Mouse (Mus musculus) bone marrow, adult 2 months (tissue): ENCODE results near the gene Nae1. TPM values are rescaled to one million over a fixed set of nuclear protein-coding genes. Genes with fewer than 3 reads are reported as not detected.

ENCODE experiments used
- H3K27ac ChIP-seq: fragments of 200-500 bp; 2 replicates; pipeline ENCODE4 v1.5.1; 2012; ENCODE audit warnings: low read depth, mild to moderate bottlenecking, control low read depth, inconsistent platforms, low read length; ENCODE audit not compliant: control insufficient read depth, poor library complexity, insufficient read depth
- H3K4me1 ChIP-seq: fragments of 200-500 bp; 2 replicates; pipeline ENCODE4 v1.6.1; 2011; ENCODE audit warnings: low read length; ENCODE audit not compliant: control insufficient read depth, insufficient read depth
- H3K4me3 ChIP-seq: fragments of 200-500 bp; replicated peaks from 2 replicates; pipeline ENCODE3; 2011; ENCODE audit warnings: mild to moderate bottlenecking, low read depth, low read length, control low read depth; ENCODE audit not compliant: control insufficient read depth
- CTCF ChIP-seq: fragments of 200-500 bp; IDR thresholded peaks from 2 replicates; pipeline ENCODE4 v1.5.1; 2011; ENCODE audit warnings: low read length, control low read depth; ENCODE audit not compliant: control insufficient read depth, insufficient read depth
- POLR2A ChIP-seq: fragments of 200-500 bp; IDR thresholded peaks from 2 replicates; pipeline ENCODE4 v1.6.1; 2011; ENCODE audit warnings: low read depth, mild to moderate bottlenecking, control low read depth, low read length, borderline replicate concordance; ENCODE audit not compliant: control insufficient read depth
- WGBS: fragments of 180-500 bp; shearing (Covaris S2); methylation state at CpG from one replicate; pipeline ENCODE4 v1.1.7; 2018; 5-methylcytosine and 5-hydroxymethylcytosine counted together
- polyA plus RNA-seq: library from polyadenylated mRNA; stranded (reverse); fragments of >200 nt; gene quantifications from 2 replicates; pipeline ENCODE4 v1.2.4, GENCODE M21; 2011; ENCODE audit warnings: low replicate concordance; ENCODE audit not compliant: missing spikeins, insufficient read depth, insufficient read length

Nae1 gene
- polyA plus RNA-seq, 1 experiment: 36.7 TPM

GRCm38 (mm10) chr8:104560731-104561130 lies 26.3 kb upstream of the Nae1 start:
- Histone ChIP-seq H3K4me3 (no peak overlapping the region), H3K4me1 (no peaks in the 10 kb centered on the region)

GRCm38 (mm10) chr8:104557226-104557625 lies 22.8 kb upstream of the Nae1 start:
- H3K4me3 ChIP-seq: no peak overlapping the region
- TF ChIP-seq CTCF (no peak), POLR2A (no peak)
- H3K27ac ChIP-seq: no peak overlapping the region
- WGBS: 67% methylated on average over 7 of the region's 7 CpGs
- H3K4me1 ChIP-seq: no peaks in the 10 kb centered on the region

More at GRCm38 (mm10) chr8:104560731-104561130, 26.3 kb upstream of the Nae1 start:
- TF ChIP-seq POLR2A: no peak
- no peak for TF ChIP-seq CTCF
- H3K27ac ChIP-seq: no peak overlapping the region

GRCm38 (mm10) chr8:104555191-104555590 lies 20.8 kb upstream of the Nae1 start:
- Histone ChIP-seq H3K4me3 (no peak overlapping the region), H3K27ac (no peak overlapping the region; the same call in 1 of the 2 replicates), H3K4me1 (no peaks in the 10 kb centered on the region)
- no peak for TF ChIP-seq CTCF
- no peak for TF ChIP-seq POLR2A
- WGBS: 64% methylated on average over 4 of the region's 4 CpGs

GRCm38 (mm10) chr8:104543440-104544045 lies 9.1 kb upstream of the Nae1 start:
- Histone ChIP-seq H3K27ac (no peak overlapping the region), H3K4me1 (no peaks in the 10 kb centered on the region), H3K4me3 (no peak overlapping the region)
- TF ChIP-seq POLR2A: no peak
- no peak for TF ChIP-seq CTCF
- 83% methylated on average over 8 of the region's 8 CpGs for WGBS

GRCm38 (mm10) chr8:104542160-104542559 lies 7.7 kb upstream of the Nae1 start:
- Histone ChIP-seq H3K4me1 (no peaks in the 10 kb centered on the region), H3K4me3 (no peak overlapping the region), H3K27ac (no peak overlapping the region)
- 25% methylated on average over 11 of the region's 11 CpGs for WGBS
- no peak for TF ChIP-seq POLR2A

GRCm38 (mm10) chr8:104541515-104541880 lies 7.1 kb upstream of the Nae1 start:
- no peaks in the 10 kb centered on the region for H3K4me1 ChIP-seq
- no peak overlapping the region for H3K27ac ChIP-seq
- TF ChIP-seq CTCF: no peak
- no peak for TF ChIP-seq POLR2A
- WGBS: 9% methylated on average over 8 of the region's 8 CpGs
- no peak overlapping the region for H3K4me3 ChIP-seq

GRCm38 (mm10) chr8:104540710-104541514 lies 6.5 kb upstream of the Nae1 start:
- Histone ChIP-seq H3K4me1 (no peaks in the 10 kb centered on the region), H3K27ac (no peak overlapping the region), H3K4me3 (no peak overlapping the region)
- WGBS: 1% methylated on average over 76 of the region's 76 CpGs
- TF ChIP-seq POLR2A: no peak

GRCm38 (mm10) chr8:104540238-104540637 lies 5.8 kb upstream of the Nae1 start:
- Histone ChIP-seq H3K27ac (no peak overlapping the region), H3K4me3 (no peak overlapping the region), H3K4me1 (no peaks in the 10 kb centered on the region; the same call in 1 of the 2 replicates)
- 50% methylated on average over 7 of the region's 7 CpGs for WGBS
- TF ChIP-seq CTCF (no peak), POLR2A (no peak)
